Mouse (Mus musculus): ENCODE measurements around the gene Stx4a. TPM values are rescaled to one million over a fixed set of nuclear protein-coding genes. Genes with fewer than 3 reads are reported as not detected.
"Not testable (repeated sequence)": the region's sequence is repeated elsewhere in the genome, so short reads cannot be mapped to it uniquely, and the experiment has no call there.

Stx4a gene
- polyA plus RNA-seq, 1 experiment from 2014 or later, result 9.7 TPM

GRCm38 (mm10) chr7:127820836-127821509 lies 3.1 kb upstream of the Stx4a start:
- H3K4me3 ChIP-seq (ENCODE audit: low read depth, low read length), result no peak overlapping the region
- ATAC-seq (no peak), DNase-seq (ENCODE audit: low spot score) (no peak)
- 0 out of 2 replicates have a peak, but pooled peaks cover 5% of the 10 kb centered on the region for H3K4me1 ChIP-seq (ENCODE audit: control insufficient read depth, insufficient read depth, low read length)
- H3K36me3 ChIP-seq (ENCODE audit: control insufficient read depth, insufficient read depth, low read length), result no peaks in the 10 kb centered on the region
- H3K27me3 ChIP-seq (replicated peaks; ENCODE audit: control insufficient read depth, insufficient read depth, low read length), result no peaks in the 10 kb centered on the region
- no peak overlapping the region for H3K27ac ChIP-seq (ENCODE audit: low read depth, low read length)
- 72% methylated on average over 13 of the region's 13 CpGs for WGBS
- H3K9ac ChIP-seq (ENCODE audit: low read length), result no peak overlapping the region
- H3K4me2 ChIP-seq (ENCODE audit: low read length), result no peak overlapping the region
- no peaks in the 10 kb centered on the region for H3K9me3 ChIP-seq (replicated peaks; ENCODE audit: control insufficient read depth, low read length)

GRCm38 (mm10) chr7:127822494-127822893 lies 1.6 kb upstream of the Stx4a start:
- no peak overlapping the region for H3K27ac ChIP-seq (ENCODE audit: low read depth, low read length)
- H3K27me3 ChIP-seq (replicated peaks; ENCODE audit: control insufficient read depth, insufficient read depth, low read length), result no peaks in the 10 kb centered on the region
- DNase-seq (ENCODE audit: low spot score) (no peak), ATAC-seq (no peak)
- H3K4me3 ChIP-seq (ENCODE audit: low read depth, low read length), result no peak overlapping the region
- H3K4me2 ChIP-seq (ENCODE audit: low read length), result no peak overlapping the region
- H3K36me3 ChIP-seq (ENCODE audit: control insufficient read depth, insufficient read depth, low read length), result no peaks in the 10 kb centered on the region
- 91% methylated on average over 3 of the region's 3 CpGs for WGBS
- H3K4me1 ChIP-seq (ENCODE audit: control insufficient read depth, insufficient read depth, low read length), result 0 out of 2 replicates have a peak, but pooled peaks cover 5% of the 10 kb centered on the region
- no peaks in the 10 kb centered on the region for H3K9me3 ChIP-seq (replicated peaks; ENCODE audit: control insufficient read depth, low read length)
- no peak overlapping the region for H3K9ac ChIP-seq (ENCODE audit: low read length)

- WGBS, result 54% methylated on average over 11 of the region's 11 CpGs
- Histone ChIP-seq H3K27ac (ENCODE audit: low read depth, low read length) (peak overlapping the region; percentile 66; the same call in 1 of the 2 replicates), H3K9ac (ENCODE audit: low read length) (peak overlapping the region; percentile 96), H3K9me3 (replicated peaks; ENCODE audit: control insufficient read depth, low read length) (no peaks in the 10 kb centered on the region), H3K4me1 (ENCODE audit: control insufficient read depth, insufficient read depth, low read length) (0 out of 2 replicates have a peak, but pooled peaks cover 5% of the 10 kb centered on the region), H3K4me2 (ENCODE audit: low read length) (peak overlapping the region; percentile 74), H3K4me3 (ENCODE audit: low read depth, low read length) (peak overlapping the region; percentile 68), H3K36me3 (ENCODE audit: control insufficient read depth, insufficient read depth, low read length) (no peaks in the 10 kb centered on the region), H3K27me3 (replicated peaks; ENCODE audit: control insufficient read depth, insufficient read depth, low read length) (no peaks in the 10 kb centered on the region)
- ATAC-seq (no peak), DNase-seq (ENCODE audit: low spot score) (no peak)
Observed at GRCm38 (mm10) chr7:127823236-127824171, 590 bp upstream of the Stx4a start.

- no peaks in the 10 kb centered on the region for H3K4me1 ChIP-seq (ENCODE audit: control insufficient read depth, insufficient read depth, low read length)
- H3K9me3 ChIP-seq (replicated peaks; ENCODE audit: control insufficient read depth, low read length), result no peaks in the 10 kb centered on the region
- H3K4me2 ChIP-seq (ENCODE audit: low read length), result no peak overlapping the region
- H3K9ac ChIP-seq (ENCODE audit: low read length), result no peak overlapping the region
- H3K27ac ChIP-seq (ENCODE audit: low read depth, low read length), result no peak overlapping the region
- H3K27me3 ChIP-seq (replicated peaks; ENCODE audit: control insufficient read depth, insufficient read depth, low read length), result no peaks in the 10 kb centered on the region
- H3K4me3 ChIP-seq (ENCODE audit: low read depth, low read length), result no peak overlapping the region
- no peaks in the 10 kb centered on the region for H3K36me3 ChIP-seq (ENCODE audit: control insufficient read depth, insufficient read depth, low read length)
- DNase-seq (ENCODE audit: low spot score) (no peak), ATAC-seq (no peak)
- WGBS, result 77% methylated on average over 2 of the region's 2 CpGs
Observed at GRCm38 (mm10) chr7:127835550-127835949, 11.5 kb downstream of the Stx4a start.

GRCm38 (mm10) chr7:127837473-127837872 lies 13.4 kb downstream of the Stx4a start:
- ATAC-seq (no peak), DNase-seq (ENCODE audit: low spot score) (no peak)
- Histone ChIP-seq H3K9ac (ENCODE audit: low read length) (no peak overlapping the region), H3K27ac (ENCODE audit: low read depth, low read length) (no peak overlapping the region), H3K4me3 (ENCODE audit: low read depth, low read length) (no peak overlapping the region), H3K36me3 (ENCODE audit: control insufficient read depth, insufficient read depth, low read length) (no peaks in the 10 kb centered on the region), H3K9me3 (replicated peaks; ENCODE audit: control insufficient read depth, low read length) (no peaks in the 10 kb centered on the region), H3K4me1 (ENCODE audit: control insufficient read depth, insufficient read depth, low read length) (peaks cover 4% of the 10 kb centered on the region), H3K27me3 (replicated peaks; ENCODE audit: control insufficient read depth, insufficient read depth, low read length) (no peaks in the 10 kb centered on the region), H3K4me2 (ENCODE audit: low read length) (no peak overlapping the region)
- WGBS, result 87% methylated on average over 5 of the region's 5 CpGs

- not testable (repeated sequence) for H3K4me2 ChIP-seq (ENCODE audit: low read length); H3K9ac ChIP-seq (ENCODE audit: low read length); H3K27ac ChIP-seq (ENCODE audit: low read depth, low read length); H3K4me1 ChIP-seq (ENCODE audit: control insufficient read depth, insufficient read depth, low read length); ATAC-seq; H3K36me3 ChIP-seq (ENCODE audit: control insufficient read depth, insufficient read depth, low read length); H3K27me3 ChIP-seq (replicated peaks; ENCODE audit: control insufficient read depth, insufficient read depth, low read length); H3K9me3 ChIP-seq (replicated peaks; ENCODE audit: control insufficient read depth, low read length); H3K4me3 ChIP-seq (ENCODE audit: low read depth, low read length); DNase-seq (ENCODE audit: low spot score)
- 80% methylated on average over 4 of the region's 4 CpGs for WGBS
Observed at GRCm38 (mm10) chr7:127837878-127838277, 13.8 kb downstream of the Stx4a start.

- H3K27ac ChIP-seq (ENCODE audit: low read depth, low read length); H3K4me2 ChIP-seq (ENCODE audit: low read length); H3K9ac ChIP-seq (ENCODE audit: low read length); H3K36me3 ChIP-seq (ENCODE audit: control insufficient read depth, insufficient read depth, low read length); H3K27me3 ChIP-seq (replicated peaks; ENCODE audit: control insufficient read depth, insufficient read depth, low read length); H3K4me3 ChIP-seq (ENCODE audit: low read depth, low read length); H3K4me1 ChIP-seq (ENCODE audit: control insufficient read depth, insufficient read depth, low read length); H3K9me3 ChIP-seq (replicated peaks; ENCODE audit: control insufficient read depth, low read length); ATAC-seq; DNase-seq (ENCODE audit: low spot score): not testable (repeated sequence)
- WGBS, result 71% methylated on average over 2 of the region's 2 CpGs
Observed at GRCm38 (mm10) chr7:127840031-127840430, 15.9 kb downstream of the Stx4a start.

GRCm38 (mm10) chr7:127840886-127841285 lies 16.8 kb downstream of the Stx4a start:
- Histone ChIP-seq H3K4me3 (ENCODE audit: low read depth, low read length) (peak overlapping the region; percentile 68), H3K27me3 (replicated peaks; ENCODE audit: control insufficient read depth, insufficient read depth, low read length) (no peaks in the 10 kb centered on the region), H3K36me3 (ENCODE audit: control insufficient read depth, insufficient read depth, low read length) (no peaks in the 10 kb centered on the region), H3K27ac (ENCODE audit: low read depth, low read length) (peak overlapping the region; percentile 90), H3K9me3 (replicated peaks; ENCODE audit: control insufficient read depth, low read length) (no peaks in the 10 kb centered on the region), H3K9ac (ENCODE audit: low read length) (peak overlapping the region; percentile 68), H3K4me1 (ENCODE audit: control insufficient read depth, insufficient read depth, low read length) (peaks cover 4% of the 10 kb centered on the region), H3K4me2 (ENCODE audit: low read length) (peak overlapping the region; percentile 98)
- WGBS, result 1% methylated on average over 15 of the region's 15 CpGs
- ATAC-seq (peak; percentile 21), DNase-seq (ENCODE audit: low spot score) (no peak)
